Mouse (Mus musculus) hindbrain, embryonic 16.5 days (tissue): Measurements from ENCODE around the gene Parp3. TPM values are rescaled to one million over a fixed set of nuclear protein-coding genes. Genes with fewer than 3 reads are reported as not detected.
"Not testable (repeated sequence)": the region's sequence is repeated elsewhere in the genome, so short reads cannot be mapped to it uniquely, and the experiment has no call there.

ENCODE experiments used
- ATAC-seq: fragments of 200-750 bp; cut with Nextera tagmentation; 2 replicates; pipeline ENCODE4 v1.8.0; 2017; ENCODE audit warnings: moderate TSS enrichment, moderate library complexity
- H3K27ac ChIP-seq: fragments of 300-500 bp; sonication (generic); 2 replicates; pipeline ENCODE4 v1.5.1; 2014; ENCODE audit warnings: low read depth, mild to moderate bottlenecking, control low read depth, low read length, moderate library complexity
- H3K27me3 ChIP-seq: fragments of 300-500 bp; sonication (generic); replicated peaks from 2 replicates; pipeline ENCODE4 v1.6.1; 2014; ENCODE audit warnings: low read length; ENCODE audit not compliant: control insufficient read depth, insufficient read depth
- H3K36me3 ChIP-seq: fragments of 300-500 bp; sonication (generic); 2 replicates; pipeline ENCODE4 v1.6.1; 2014; ENCODE audit warnings: mild to moderate bottlenecking, low read length, moderate library complexity, mixed read lengths; ENCODE audit not compliant: control insufficient read depth, insufficient read depth
- H3K4me1 ChIP-seq: fragments of 300-500 bp; sonication (generic); 2 replicates; pipeline ENCODE4 v1.6.1; 2014; ENCODE audit warnings: low read depth, low read length; ENCODE audit not compliant: control insufficient read depth, insufficient read depth
- H3K4me2 ChIP-seq: fragments of 300-500 bp; sonication (generic); 2 replicates; pipeline ENCODE4 v1.6.1; 2014; ENCODE audit warnings: mild to moderate bottlenecking, low read length, control low read depth, moderate library complexity
- H3K4me3 ChIP-seq: fragments of 300-500 bp; sonication (generic); 2 replicates; pipeline ENCODE4 v1.5.1; 2014; ENCODE audit warnings: mild to moderate bottlenecking, low read length, control low read depth, moderate library complexity
- H3K9ac ChIP-seq: fragments of 300-500 bp; sonication (generic); 2 replicates; pipeline ENCODE4 v1.6.1; 2014; ENCODE audit warnings: low read depth, mild to moderate bottlenecking, control low read depth, low read length, moderate library complexity
- H3K9me3 ChIP-seq: fragments of 300-500 bp; sonication (generic); 2 replicates; pipeline ENCODE4 v1.6.1; 2014; ENCODE audit warnings: mild to moderate bottlenecking, low read length, moderate library complexity; ENCODE audit not compliant: control insufficient read depth
- WGBS: fragments of 180-500 bp; shearing (Covaris S2); extraction: QIAGEN DNeasy Blood & Tissue Kit; methylation state at CpG from one replicate; pipeline ENCODE4 v1.1.7; 2014; 5-methylcytosine and 5-hydroxymethylcytosine counted together
- polyA plus RNA-seq: library from polyadenylated mRNA; unstranded; fragments of >200 nt; fragmentation: Nextera tagmentation; extraction: Ambion mirVana; gene quantifications from 2 replicates; pipeline ENCODE4 v1.2.1, GENCODE M21; 2015

Parp3 gene
- polyA plus RNA-seq, 1 experiment from 2014 or later = 1.3 TPM

GRCm38 (mm10) chr9:106499667-106500066 lies 22.9 kb upstream of the Parp3 start, which contains the start of gene Iqcf1:
Iqcf1 (plus strand) TSS chr9:106499967.
- Histone ChIP-seq H3K36me3 (no peaks in the 10 kb centered on the region), H3K9ac (no peak within 1 kb of the TSS), H3K27ac (no peak within 1 kb of the TSS), H3K9me3 (no peaks in the 10 kb centered on the region), H3K27me3 (no peaks in the 10 kb centered on the region), H3K4me3 (no peak within 1 kb of the TSS), H3K4me1 (no peaks in the 10 kb centered on the region), H3K4me2 (no peak within 1 kb of the TSS)
- no peak for ATAC-seq
- WGBS = 97% methylated on average over 6 of the region's 6 CpGs

GRCm38 (mm10) chr9:106487602-106488001 lies 10.9 kb upstream of the Parp3 start:
- H3K36me3 ChIP-seq = peaks cover 29% of the 10 kb centered on the region
- not testable (repeated sequence) for H3K9me3 ChIP-seq, H3K4me1 ChIP-seq, ATAC-seq, H3K4me2 ChIP-seq, H3K27ac ChIP-seq, H3K9ac ChIP-seq, H3K4me3 ChIP-seq, H3K27me3 ChIP-seq
- 86% methylated on average over 6 of the region's 6 CpGs for WGBS

- peaks cover 35% of the 10 kb centered on the region for H3K36me3 ChIP-seq
- H3K27me3 ChIP-seq = no peaks in the 10 kb centered on the region
- WGBS = 80% methylated on average over 10 of the region's 10 CpGs
- no peak overlapping the region for H3K27ac ChIP-seq
- no peak overlapping the region for H3K9ac ChIP-seq
- no peak overlapping the region for H3K4me3 ChIP-seq
- H3K4me1 ChIP-seq = no peaks in the 10 kb centered on the region
- ATAC-seq = no peak
- no peak overlapping the region for H3K4me2 ChIP-seq
- no peaks in the 10 kb centered on the region for H3K9me3 ChIP-seq
These were observed 8.3 kb upstream of the Parp3 start for GRCm38 (mm10) chr9:106485076-106485475.

- H3K4me2 ChIP-seq = no peak overlapping the region
- H3K4me1 ChIP-seq = peaks cover 2% of the 10 kb centered on the region; the same call in 1 of the 2 replicates
- 90% methylated on average over 17 of the region's 17 CpGs for WGBS
- no peak overlapping the region for H3K27ac ChIP-seq
- H3K4me3 ChIP-seq = no peak overlapping the region
- H3K36me3 ChIP-seq = peaks cover 35% of the 10 kb centered on the region
- no peaks in the 10 kb centered on the region for H3K27me3 ChIP-seq
- no peaks in the 10 kb centered on the region for H3K9me3 ChIP-seq
- no peak for ATAC-seq
- no peak overlapping the region for H3K9ac ChIP-seq
These were observed 6.9 kb upstream of the Parp3 start for GRCm38 (mm10) chr9:106483606-106484005.

GRCm38 (mm10) chr9:106483136-106483535 lies 6.4 kb upstream of the Parp3 start:
- Histone ChIP-seq H3K4me1 (peaks cover 6% of the 10 kb centered on the region), H3K9ac (no peak overlapping the region), H3K27ac (no peak overlapping the region), H3K27me3 (no peaks in the 10 kb centered on the region), H3K4me3 (no peak overlapping the region), H3K4me2 (no peak overlapping the region), H3K36me3 (peaks cover 35% of the 10 kb centered on the region), H3K9me3 (no peaks in the 10 kb centered on the region)
- no peak for ATAC-seq
- 91% methylated on average over 10 of the region's 10 CpGs for WGBS

GRCm38 (mm10) chr9:106482578-106483115 lies 5.9 kb upstream of the Parp3 start:
- H3K27me3 ChIP-seq = no peaks in the 10 kb centered on the region
- WGBS = 83% methylated on average over 17 of the region's 17 CpGs
- peaks cover 10% of the 10 kb centered on the region for H3K4me1 ChIP-seq
- peaks cover 35% of the 10 kb centered on the region for H3K36me3 ChIP-seq
- ATAC-seq = no peak
- H3K9me3 ChIP-seq = no peaks in the 10 kb centered on the region
- H3K4me2 ChIP-seq = no peak overlapping the region
- H3K9ac ChIP-seq = no peak overlapping the region
- no peak overlapping the region for H3K27ac ChIP-seq
- H3K4me3 ChIP-seq = no peak overlapping the region

GRCm38 (mm10) chr9:106481676-106482075 lies 4.9 kb upstream of the Parp3 start:
- peaks cover 35% of the 10 kb centered on the region for H3K36me3 ChIP-seq
- H3K9ac ChIP-seq = no peak overlapping the region

GRCm38 (mm10) chr9:106481075-106481474 lies 4.3 kb upstream of the Parp3 start:
- peaks cover 10% of the 10 kb centered on the region for H3K4me1 ChIP-seq
- no peak overlapping the region for H3K27ac ChIP-seq
- no peak overlapping the region for H3K4me3 ChIP-seq
- H3K9me3 ChIP-seq = no peaks in the 10 kb centered on the region
- WGBS = 96% methylated on average over 15 of the region's 15 CpGs
- no peak for ATAC-seq
- peaks cover 35% of the 10 kb centered on the region for H3K36me3 ChIP-seq
- no peak overlapping the region for H3K4me2 ChIP-seq
- no peak overlapping the region for H3K9ac ChIP-seq
- no peaks in the 10 kb centered on the region for H3K27me3 ChIP-seq

More at GRCm38 (mm10) chr9:106481676-106482075, 4.9 kb upstream of the Parp3 start:
- no peaks in the 10 kb centered on the region for H3K27me3 ChIP-seq
- no peaks in the 10 kb centered on the region for H3K9me3 ChIP-seq
- no peak for ATAC-seq
- 94% methylated on average over 13 of the region's 13 CpGs for WGBS
- no peak overlapping the region for H3K27ac ChIP-seq
- no peak overlapping the region for H3K4me2 ChIP-seq
- H3K4me1 ChIP-seq = peaks cover 10% of the 10 kb centered on the region
- no peak overlapping the region for H3K4me3 ChIP-seq

GRCm38 (mm10) chr9:106480541-106480940 lies 3.8 kb upstream of the Parp3 start:
- Histone ChIP-seq H3K4me2 (no peak overlapping the region), H3K9ac (no peak overlapping the region), H3K36me3 (peaks cover 34% of the 10 kb centered on the region), H3K27ac (no peak overlapping the region), H3K4me1 (peaks cover 10% of the 10 kb centered on the region), H3K9me3 (no peaks in the 10 kb centered on the region), H3K27me3 (no peaks in the 10 kb centered on the region), H3K4me3 (no peak overlapping the region)
- WGBS = 96% methylated on average over 7 of the region's 7 CpGs
- no peak for ATAC-seq
